23 mouse cellular contexts compared by ENCODE assay signal in the genomic region with DNA sequence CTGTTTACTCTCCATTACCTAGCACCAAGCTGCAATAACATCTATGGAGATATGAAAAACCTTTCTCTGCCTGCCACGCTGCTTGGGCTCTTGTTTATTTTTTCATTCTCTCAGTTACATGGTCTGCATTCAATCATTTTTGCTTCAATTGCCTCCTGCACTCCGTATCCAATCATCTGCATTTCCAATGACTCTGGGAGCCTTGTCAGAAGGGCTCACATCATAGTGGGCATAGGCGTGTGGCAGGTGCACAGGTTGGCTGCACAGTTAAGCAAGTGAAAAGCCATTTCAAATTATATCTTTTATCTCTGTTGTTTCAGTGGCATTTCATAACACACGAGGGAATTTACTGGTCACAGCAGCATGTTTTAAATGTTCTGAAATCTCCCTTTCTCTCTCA.
DNase-seq lines count a peak whose midpoint lies in the region; ATAC-seq and TF ChIP-seq lines count a peak whose summit lies in the region.
"Had no signal": no experiment of that assay in that cellular context is flagged by ENCODE, and none has a peak within 500 bp of the region (broad histone marks: within the 10 kb centered on the region; RNA-seq: fewer than 3 reads in every experiment).

No protein-coding gene starts in this region.

- TF ChIP-seq CTCF in cerebellum, adult 2 months (IDR thresholded peaks at IDR 0.05; ENCODE audit: borderline replicate concordance, insufficient read depth, low read depth, low read length): no peak
- no peak for TF ChIP-seq CTCF in cortical plate, adult 2 months (IDR thresholded peaks at IDR 0.05; ENCODE audit: extremely low read depth, insufficient read depth, low read length)

- peak; percentile 68 for ATAC-seq in hindbrain, embryonic 16.5 days
- no peak for ATAC-seq in granulocyte monocyte progenitor cell, adult 5-6 weeks (replicated peaks; ENCODE audit: poor library complexity, severe bottlenecking)
- ATAC-seq: forebrain, embryonic 15.5 days; intestine, embryonic 15.5 days; lung, postnatal 0 days had no signal

- H3K36me3 ChIP-seq in hindbrain, embryonic 16.5 days (ENCODE audit: control insufficient read depth, insufficient read depth, low read length): no peaks in the 10 kb centered on the region
- H3K36me3 ChIP-seq in hindbrain, embryonic 10.5 days: no peaks in the 10 kb centered on the region
- H3K36me3 ChIP-seq: embryonic facial prominence, embryonic 13.5 days; forebrain, embryonic 15.5 days; intestine, embryonic 15.5 days; limb, embryonic 15.5 days had no signal

- H3K9me3 ChIP-seq in hindbrain, embryonic 16.5 days (ENCODE audit: control insufficient read depth, low read length): no peaks in the 10 kb centered on the region
- no peaks in the 10 kb centered on the region for H3K9me3 ChIP-seq in hindbrain, embryonic 10.5 days
- H3K9me3 ChIP-seq: embryonic facial prominence, embryonic 13.5 days; forebrain, embryonic 15.5 days; intestine, embryonic 15.5 days; limb, embryonic 15.5 days had no signal

- WGBS in hindbrain, embryonic 16.5 days: 42% methylated on average over 4 of the region's 4 CpGs
- 69% methylated on average over 4 of the region's 4 CpGs for WGBS in hindbrain, embryonic 10.5 days
- 50% methylated on average over 4 of the region's 4 CpGs for WGBS in cerebellum, adult 2 months

- TF ChIP-seq POLR2A in cerebellum, adult 2 months (IDR thresholded peaks at IDR 0.05; ENCODE audit: borderline replicate concordance, insufficient read depth, low read length): no peak
- no peak for TF ChIP-seq POLR2A in cortical plate, adult 2 months (IDR thresholded peaks at IDR 0.05; ENCODE audit: extremely low read depth, insufficient read depth, low read length)

- H3K9ac ChIP-seq in hindbrain, embryonic 16.5 days (ENCODE audit: low read depth, low read length): no peak overlapping the region
- H3K9ac ChIP-seq: embryonic facial prominence, embryonic 13.5 days; forebrain, embryonic 15.5 days; intestine, embryonic 15.5 days; limb, embryonic 15.5 days had no signal

- H3K4me3 ChIP-seq in hindbrain, embryonic 16.5 days (ENCODE audit: low read length): no peak overlapping the region
- H3K4me3 ChIP-seq in hindbrain, embryonic 10.5 days: no peak overlapping the region
- no peak overlapping the region for H3K4me3 ChIP-seq in cerebellum, adult 2 months (replicated peaks; ENCODE audit: insufficient read depth, low read depth, low read length)
- no peak overlapping the region for H3K4me3 ChIP-seq in cortical plate, adult 2 months (ENCODE audit: insufficient read depth, low read length)
- H3K4me3 ChIP-seq: embryonic facial prominence, embryonic 13.5 days; forebrain, embryonic 15.5 days; heart, adult 2 months; intestine, embryonic 15.5 days; limb, embryonic 15.5 days; myocyte had no signal

- H3K4me2 ChIP-seq in hindbrain, embryonic 16.5 days (ENCODE audit: low read length): no peak overlapping the region
- H3K4me2 ChIP-seq: embryonic facial prominence, embryonic 13.5 days; forebrain, embryonic 15.5 days; intestine, embryonic 15.5 days; limb, embryonic 15.5 days had no signal

- no peaks in the 10 kb centered on the region for H3K27me3 ChIP-seq in hindbrain, embryonic 16.5 days (replicated peaks; ENCODE audit: control insufficient read depth, insufficient read depth, low read length)
- H3K27me3 ChIP-seq in hindbrain, embryonic 10.5 days (ENCODE audit: insufficient read depth, poor library complexity, severe bottlenecking): no peaks in the 10 kb centered on the region
- H3K27me3 ChIP-seq in cerebellum, adult 2 months (ENCODE audit: control insufficient read depth, insufficient read depth, low read length): no peaks in the 10 kb centered on the region
- H3K27me3 ChIP-seq: embryonic facial prominence, embryonic 13.5 days; forebrain, embryonic 15.5 days; intestine, embryonic 15.5 days; limb, embryonic 15.5 days had no signal

- DNase-seq in hindbrain, embryonic 10.5 days (ENCODE audit: low spot score): no peak
- DNase-seq in brain, adult 2 months (ENCODE audit: low read depth, low spot score): peak; percentile 43
- peak; percentile 28 to 49 for DNase-seq in cerebellum, adult 2 months
- DNase-seq in lung, postnatal 36 days: no peak
- DNase-seq in thymus, postnatal 0 days (ENCODE audit: low spot score): no peak
- DNase-seq: adrenal gland, postnatal 25 days; B cell, adult 2 months; gastrocnemius, postnatal 14 days; heart, adult 2 months; heart, postnatal 36 days; kidney, adult 9 months; kidney, postnatal 36 days; layer of hippocampus, adult 9-11 months; right cerebral cortex, postnatal 25 days had no signal

- no peak overlapping the region for H3K27ac ChIP-seq in hindbrain, embryonic 16.5 days (ENCODE audit: low read depth, low read length)
- no peak overlapping the region for H3K27ac ChIP-seq in hindbrain, embryonic 10.5 days
- no peak overlapping the region for H3K27ac ChIP-seq in cerebellum, adult 2 months (ENCODE audit: insufficient read depth, low read length)
- H3K27ac ChIP-seq in cortical plate, adult 2 months (ENCODE audit: insufficient read depth, low read length): 0 out of 2 replicates have a peak overlapping the region, but pooled peaks have one; percentile 81
- H3K27ac ChIP-seq: embryonic facial prominence, embryonic 13.5 days; forebrain, embryonic 15.5 days; heart, adult 2 months; intestine, embryonic 15.5 days; limb, embryonic 15.5 days had no signal

- no peaks in the 10 kb centered on the region; the same call in 1 of the 2 replicates for H3K4me1 ChIP-seq in hindbrain, embryonic 16.5 days (ENCODE audit: control insufficient read depth, insufficient read depth, low read depth, low read length)
- no peaks in the 10 kb centered on the region for H3K4me1 ChIP-seq in hindbrain, embryonic 10.5 days (replicated peaks)
- peaks cover 4% of the 10 kb centered on the region; the same call in 1 of the 2 replicates for H3K4me1 ChIP-seq in cerebellum, adult 2 months (ENCODE audit: control insufficient read depth, insufficient read depth, low read length)
- H3K4me1 ChIP-seq in cortical plate, adult 2 months (ENCODE audit: control insufficient read depth, insufficient read depth, low read length): peaks cover 2% of the 10 kb centered on the region; the same call in 1 of the 2 replicates
- H3K4me1 ChIP-seq: embryonic facial prominence, embryonic 13.5 days; forebrain, embryonic 15.5 days; intestine, embryonic 15.5 days; limb, embryonic 15.5 days had no signal

Comparison
In these comparisons a context has a peak if more than half of its experiments do, and no peak if none do; other contexts are left out.
1. DNase-seq: peak in brain, adult 2 months (single experiment) and cerebellum, adult 2 months (2 of 2); none in hindbrain, embryonic 10.5 days (single experiment), lung, postnatal 36 days (single experiment) and thymus, postnatal 0 days (single experiment).